Mouse (Mus musculus) gastrocnemius, postnatal 10 days (tissue): ENCODE results near the gene Rftn2. TPM values are rescaled to one million over a fixed set of nuclear protein-coding genes. Genes with fewer than 3 reads are reported as not detected.

Source experiments
- DNase-seq: peaks from one replicate; pipeline ENCODE4 v3.0.0; 2021; ENCODE audit warnings: mixed read lengths
- total RNA-seq, 2 experiments: library from RNA; stranded (reverse); gene quantifications; 2 replicates each; pipeline ENCODE4 v1.2.3; 2021

Gene Rftn2
- total RNA-seq, 2 experiments from 2014 or later = 12.6 to 17.3 TPM

DNA sequence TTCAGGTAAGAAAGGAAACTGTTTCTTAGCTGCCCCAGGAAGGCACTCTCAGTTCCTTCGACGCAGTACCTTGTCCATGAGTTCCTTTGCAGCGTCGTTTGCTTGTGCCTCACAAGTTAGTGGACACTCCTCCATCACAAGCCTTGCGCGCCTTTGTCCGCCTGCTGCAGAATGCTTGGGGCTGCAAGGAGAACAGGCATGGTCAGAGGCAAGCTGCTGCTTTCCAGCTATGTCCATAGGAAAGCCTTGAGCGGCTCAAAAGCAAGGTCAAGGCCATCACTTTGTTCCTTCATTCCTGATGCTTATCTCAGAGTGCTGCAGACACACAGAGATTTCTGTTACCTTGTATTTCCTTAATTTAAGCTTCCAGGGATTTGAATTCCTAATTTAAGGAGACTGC, 15.5 kb downstream of the Rftn2 start:
- DNase-seq = no peak

DNA sequence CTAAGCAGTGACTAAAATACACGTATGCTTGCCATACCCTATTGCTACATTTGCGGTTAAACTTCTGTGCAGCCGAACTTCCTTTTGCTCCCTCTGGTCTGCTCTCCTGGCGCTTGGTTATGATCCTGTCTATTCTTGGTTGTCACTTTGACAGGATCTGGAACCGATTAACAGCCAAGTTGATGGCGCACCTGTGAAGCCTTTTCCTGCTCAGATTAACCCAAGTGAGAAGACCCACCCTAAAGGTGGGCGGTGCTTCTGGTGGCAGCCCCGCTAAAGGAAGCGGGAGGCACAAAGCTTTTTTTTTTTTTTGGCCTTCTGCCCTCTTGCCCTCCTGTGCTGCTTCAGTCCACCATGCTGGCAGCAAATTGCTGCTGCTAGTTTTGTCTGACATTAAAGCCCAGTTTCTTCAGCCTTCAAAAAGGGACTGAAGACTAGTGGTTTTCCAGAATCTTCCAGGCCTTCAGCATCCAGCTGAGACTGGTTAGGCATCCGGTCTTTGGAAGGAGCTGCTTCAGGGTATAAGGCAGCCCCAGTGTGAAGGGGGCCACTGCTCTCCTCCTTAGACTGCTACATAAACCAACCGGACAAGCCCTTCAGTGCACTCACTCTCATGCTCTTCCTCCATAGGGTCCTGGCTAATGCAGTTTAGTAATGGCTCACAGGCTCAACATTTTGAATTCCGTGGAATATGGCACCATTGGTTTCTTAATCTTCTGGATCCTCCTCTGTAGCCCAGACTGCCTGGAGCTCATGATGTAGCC, 16.2 kb downstream of the Rftn2 start:
- no peak for DNase-seq

DNA sequence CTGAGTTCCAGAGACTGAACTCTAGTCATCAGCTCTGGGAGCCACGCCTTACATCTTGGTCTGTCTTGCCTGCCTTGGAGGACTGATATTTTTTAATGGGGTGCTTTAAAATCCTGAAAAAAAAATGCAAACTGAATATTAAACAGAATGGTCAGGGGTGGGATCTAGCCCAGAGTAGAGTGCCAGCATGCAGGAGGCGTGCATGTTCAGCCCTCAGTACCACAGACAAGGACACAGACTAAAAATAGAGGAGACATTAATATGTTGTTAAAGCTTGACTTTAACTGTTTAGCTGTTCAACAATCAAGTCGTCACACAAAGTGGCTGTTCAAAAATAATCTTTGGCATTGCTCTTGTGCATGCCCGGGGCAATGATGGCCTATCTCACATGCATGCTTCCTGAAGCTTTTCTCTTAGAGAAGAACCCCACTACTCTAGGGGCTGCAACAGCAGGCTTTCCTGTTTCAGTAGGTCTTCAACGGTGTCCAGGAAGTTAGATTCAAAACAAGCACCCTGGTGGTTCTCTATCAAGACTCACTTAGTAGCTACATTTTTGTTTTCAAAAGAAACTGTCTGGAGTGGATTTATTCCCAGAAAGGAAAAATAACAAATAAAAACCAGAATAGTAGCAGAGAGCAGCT, 18.0 kb downstream of the Rftn2 start:
- no peak for DNase-seq

DNA sequence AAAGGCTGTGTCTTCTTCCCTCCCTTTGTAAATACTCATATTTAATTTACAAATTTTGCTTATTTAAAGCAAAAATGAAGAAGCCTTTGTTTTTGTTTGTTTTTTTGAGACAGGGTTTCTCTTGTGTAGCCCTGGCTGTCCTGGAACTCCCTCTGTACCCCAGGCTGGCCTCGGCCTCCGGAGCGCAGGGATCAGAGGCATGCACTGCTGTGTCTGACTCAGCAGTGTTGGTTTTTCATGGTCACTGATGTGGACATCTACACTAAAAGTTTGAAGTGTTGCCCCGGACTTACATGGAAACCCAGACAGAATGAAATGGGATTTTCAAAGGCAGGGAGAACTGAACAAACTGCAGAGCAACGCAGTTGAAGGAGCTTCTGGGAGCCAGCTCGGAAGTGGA, 19.0 kb downstream of the Rftn2 start:
- no peak for DNase-seq

DNA sequence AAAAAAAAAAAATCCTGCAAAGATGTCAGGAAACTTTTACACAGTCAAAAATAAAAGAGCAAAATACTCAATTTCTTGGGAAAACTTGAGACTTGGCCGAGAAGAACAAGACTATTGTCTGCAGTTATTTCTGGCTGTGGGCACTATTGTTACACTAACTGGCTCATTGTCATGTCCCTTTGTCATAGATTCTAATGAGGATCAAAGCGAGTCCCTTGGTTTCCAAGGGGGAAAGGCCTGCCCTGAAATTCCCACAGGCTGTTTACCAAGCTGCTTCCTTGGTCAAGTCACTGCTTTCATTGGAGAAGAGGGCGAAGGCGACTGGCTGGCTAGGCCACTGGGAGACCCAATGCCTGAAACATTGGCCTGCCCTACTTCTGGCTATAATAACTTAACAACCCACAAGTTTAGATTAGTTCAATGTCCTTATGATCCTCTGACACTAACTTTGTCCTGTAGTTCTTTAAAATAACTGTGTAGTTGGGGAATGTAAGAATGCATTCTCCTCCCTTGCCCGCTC, 20.7 kb downstream of the Rftn2 start:
- no peak for DNase-seq

DNA sequence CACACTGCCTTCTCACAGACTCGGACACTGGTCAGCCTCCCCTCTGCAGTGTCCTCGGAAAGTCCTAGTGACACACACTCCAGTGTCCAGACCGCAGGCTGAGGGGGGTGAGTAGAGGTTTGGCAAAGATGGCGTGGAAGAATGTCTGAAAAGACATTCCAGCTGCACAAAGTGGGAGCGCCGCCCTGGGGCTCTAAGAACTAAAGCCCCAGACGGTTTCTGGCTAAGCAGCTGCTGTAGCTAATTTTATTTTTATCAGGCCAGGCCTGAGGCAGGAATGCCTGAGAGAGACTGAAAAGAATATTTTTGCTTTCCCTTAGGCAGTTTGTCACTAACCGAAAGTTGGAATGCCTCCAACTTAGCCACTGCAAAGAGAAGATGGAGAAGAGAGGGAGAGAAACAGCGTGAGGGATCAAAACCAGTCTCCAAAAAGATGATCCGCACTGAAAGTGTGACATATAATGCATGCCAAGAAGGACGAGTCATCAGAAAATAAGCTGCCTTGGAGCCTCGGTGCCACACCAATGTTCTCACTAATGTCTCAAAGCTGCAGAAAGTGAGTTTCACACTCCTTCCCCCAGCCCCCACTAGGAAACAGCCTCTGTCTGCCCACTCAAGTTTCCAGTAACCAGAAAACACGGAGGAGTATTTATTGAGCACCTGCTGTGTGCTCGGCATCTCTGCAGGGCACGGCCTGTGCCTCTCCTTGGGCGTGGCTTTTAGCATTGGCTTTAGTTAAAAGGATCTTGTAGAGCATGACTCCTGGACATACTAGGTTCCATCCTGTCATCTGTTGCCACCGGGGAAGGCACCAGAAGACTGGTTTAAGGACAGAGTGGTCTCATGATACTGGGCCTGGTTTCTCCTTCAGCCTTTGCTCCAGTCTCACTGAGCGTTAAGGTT, 24.5 kb downstream of the Rftn2 start:
- DNase-seq = peak; percentile 64

DNA sequence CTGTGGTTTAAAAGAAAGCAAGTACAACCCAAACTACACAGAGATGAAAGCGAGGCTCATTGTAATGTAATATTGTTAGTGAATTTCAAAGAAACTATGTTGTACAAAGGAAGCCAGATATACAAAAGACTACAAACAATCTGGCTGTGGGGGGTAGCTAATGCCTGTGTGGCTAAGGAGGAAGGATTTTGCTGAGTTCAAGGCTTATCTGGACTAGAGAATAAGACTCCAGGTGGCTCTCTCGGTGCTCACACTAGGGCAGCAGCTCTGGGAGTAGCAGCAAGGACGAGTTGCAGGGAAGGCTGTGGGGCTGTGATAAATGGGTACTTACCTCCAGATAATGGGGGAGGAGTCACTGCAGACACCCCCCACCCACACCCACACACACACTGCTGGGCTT, 27.9 kb downstream of the Rftn2 start:
- no peak for DNase-seq

DNA sequence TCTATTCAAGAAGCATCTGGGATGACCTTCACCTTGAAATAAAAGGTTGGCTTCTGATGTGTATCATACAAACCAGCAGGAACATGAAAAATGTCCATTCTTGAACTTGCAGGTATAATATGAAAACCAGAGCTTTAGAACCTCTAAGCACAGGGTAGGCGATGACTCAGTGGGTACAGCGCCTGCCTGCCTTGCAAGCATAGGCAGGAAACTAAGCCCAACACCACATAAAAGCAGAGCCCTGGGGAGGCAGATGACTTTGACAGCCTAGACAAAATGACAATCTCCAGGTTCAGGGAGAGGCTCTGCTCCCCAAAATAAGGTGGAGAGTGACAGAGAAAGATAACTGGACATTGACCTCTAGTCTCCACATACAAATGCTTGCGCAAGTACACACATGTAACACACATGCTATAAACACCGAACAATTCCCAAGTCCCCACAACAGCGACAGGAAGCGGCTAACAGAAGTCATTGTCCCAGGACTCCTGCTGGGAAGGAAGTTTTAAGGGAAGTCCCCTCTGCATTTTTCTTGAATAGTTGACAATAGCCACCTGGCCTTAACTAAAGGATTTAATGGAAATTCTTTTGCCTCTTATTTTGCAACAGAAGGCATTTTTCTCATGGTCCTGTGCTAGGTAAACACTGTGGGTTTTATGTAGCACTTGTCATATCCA, 30.1 kb downstream of the Rftn2 start:
- DNase-seq = no peak

DNA sequence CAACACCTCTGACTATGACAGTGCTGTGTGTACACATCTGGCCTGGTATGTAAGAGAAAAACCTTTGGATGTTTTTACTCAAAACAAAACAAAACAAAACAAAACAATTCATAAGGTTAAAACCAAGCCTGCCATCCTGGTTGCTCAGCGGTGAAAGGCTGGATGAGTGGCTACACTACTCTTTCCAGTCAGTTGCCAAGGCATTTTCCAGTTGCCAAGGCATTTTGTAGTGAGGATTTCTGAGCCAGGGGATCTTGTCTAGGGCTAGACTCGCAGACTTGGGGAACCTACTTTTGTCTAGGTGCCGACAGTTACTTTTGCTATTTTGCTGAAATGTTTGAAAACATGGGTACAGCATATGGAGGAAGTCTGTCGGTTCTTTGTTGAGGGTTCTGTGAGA, 31.6 kb downstream of the Rftn2 start:
- DNase-seq = no peak

DNA sequence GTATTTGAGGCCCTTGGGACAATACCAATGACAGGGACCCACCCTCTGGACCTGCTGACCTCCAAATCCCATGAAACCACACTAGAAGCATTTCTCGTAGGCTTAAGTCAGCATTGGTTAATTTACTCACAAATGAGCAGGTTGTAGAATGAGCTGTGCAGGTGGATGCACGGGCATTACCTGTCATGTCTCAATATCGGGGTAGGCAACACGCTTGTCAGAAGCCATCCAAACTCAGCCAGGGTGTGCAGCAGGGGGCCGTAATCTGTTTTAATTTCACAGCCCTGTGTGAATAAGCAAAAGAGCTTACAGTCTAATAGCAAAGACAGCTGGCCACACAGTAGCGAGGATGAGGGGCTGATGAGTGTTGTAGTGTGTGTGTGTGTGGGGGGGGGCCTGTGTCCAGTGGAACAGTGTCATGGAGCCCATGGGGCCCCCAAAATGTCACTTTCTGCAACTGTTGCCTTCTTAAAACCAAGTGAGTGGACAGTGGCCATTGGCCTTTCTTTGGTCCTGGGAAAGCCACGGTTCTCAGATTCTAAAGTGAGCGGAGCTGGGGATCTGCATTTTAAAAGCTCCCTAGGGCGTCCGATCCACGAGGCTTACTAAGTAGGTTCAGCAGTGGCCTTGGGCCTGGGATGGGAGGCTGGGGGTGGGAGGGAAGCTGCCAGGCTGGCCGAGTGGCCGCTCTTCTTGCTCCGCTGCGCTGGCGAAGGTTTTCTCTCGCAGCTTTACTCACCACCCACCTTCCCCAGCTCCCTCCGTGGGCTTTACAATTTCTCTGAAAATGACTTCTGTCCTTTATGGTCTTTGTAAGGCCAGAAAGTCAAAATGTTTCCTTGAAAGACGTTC, 32.3 kb downstream of the Rftn2 start:
- DNase-seq = no peak

DNA sequence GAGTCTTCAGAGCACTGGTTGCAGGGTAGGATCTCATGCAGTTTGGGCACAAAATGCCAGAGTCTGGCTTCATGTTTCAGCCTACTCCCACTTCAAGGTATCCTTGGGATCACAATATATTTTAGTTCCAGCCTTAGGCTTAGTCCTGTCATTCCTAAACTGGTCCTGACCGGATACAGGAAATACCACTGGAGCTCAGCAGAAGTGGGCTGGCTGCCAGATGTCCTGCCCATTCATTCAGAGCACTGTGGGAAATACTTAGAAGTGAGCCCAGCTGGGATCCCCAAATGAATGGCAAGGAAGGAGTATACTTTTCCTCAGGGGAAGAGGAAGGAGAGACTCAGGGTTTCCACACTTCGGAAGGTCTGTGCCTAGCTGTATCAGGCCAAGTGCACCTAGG, 33.3 kb downstream of the Rftn2 start:
- peak; percentile 66 for DNase-seq

DNA sequence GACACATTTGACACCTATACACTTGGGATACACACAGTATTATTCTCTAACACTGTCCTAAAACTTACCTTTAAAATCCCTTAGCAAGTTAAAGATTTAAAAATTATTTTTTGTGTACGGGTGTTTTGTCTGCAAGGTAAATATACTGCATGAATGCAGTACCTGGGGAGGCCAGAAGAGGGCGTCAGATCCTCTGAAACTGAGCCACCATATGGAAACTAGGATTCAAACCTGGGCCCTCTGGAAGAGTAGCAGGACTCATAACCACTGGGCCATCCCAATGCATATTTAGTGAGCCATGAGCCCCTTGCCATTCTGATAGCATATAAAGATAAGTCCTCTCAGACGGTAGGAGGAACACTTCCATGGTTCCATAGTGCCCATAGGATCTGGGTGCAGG, 33.8 kb downstream of the Rftn2 start:
- peak; percentile 43 for DNase-seq

DNA sequence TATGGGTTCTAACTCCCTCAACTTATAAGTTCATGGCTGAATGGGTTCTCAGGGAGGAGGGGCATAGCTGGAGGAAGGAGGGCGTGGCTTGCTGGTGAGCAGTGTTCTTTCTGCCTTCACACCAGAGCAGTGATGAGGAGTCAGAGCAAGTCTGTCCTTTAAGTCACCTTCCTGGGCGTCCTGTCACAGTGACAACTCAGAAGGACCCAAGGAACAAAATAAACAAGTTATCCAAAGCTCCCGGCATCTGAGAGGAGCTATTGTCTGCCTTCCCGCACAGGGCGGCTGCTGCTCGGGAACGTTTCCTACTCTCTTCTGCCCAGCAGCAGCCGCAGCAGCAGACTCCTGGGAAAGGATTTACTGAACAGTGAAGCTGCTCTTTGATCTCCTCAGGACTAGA, 34.6 kb downstream of the Rftn2 start:
- no peak for DNase-seq

DNA sequence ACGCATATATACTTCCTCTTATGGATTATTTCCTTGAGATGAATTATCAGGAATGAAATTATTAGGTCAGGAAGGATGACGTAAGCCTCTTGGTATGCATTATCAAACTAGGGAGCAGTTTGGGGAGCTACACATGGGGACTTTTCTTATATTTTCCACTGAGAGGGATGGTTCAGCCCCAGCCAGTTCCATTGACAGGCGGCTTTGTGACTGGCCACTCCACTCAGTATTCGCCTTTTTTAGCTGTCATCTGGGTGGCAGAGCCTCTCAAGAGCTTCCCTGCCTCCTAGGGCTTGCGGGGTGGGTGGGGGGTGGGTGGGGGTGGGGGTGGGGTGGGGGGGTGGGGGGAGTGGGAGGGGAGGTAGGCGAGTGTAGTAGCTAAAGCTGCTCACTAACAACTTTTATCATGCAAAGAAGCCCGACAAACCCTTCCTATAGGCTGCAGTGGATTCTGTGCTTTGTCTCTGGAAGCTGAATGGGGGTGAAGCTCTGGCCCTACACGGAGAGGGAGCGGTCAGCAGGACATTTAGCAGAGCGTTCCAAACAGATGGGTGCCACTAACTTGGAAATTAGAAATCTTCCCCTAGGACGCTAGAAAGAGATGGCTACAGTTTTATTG, 39.9 kb downstream of the Rftn2 start:
- DNase-seq = no peak

DNA sequence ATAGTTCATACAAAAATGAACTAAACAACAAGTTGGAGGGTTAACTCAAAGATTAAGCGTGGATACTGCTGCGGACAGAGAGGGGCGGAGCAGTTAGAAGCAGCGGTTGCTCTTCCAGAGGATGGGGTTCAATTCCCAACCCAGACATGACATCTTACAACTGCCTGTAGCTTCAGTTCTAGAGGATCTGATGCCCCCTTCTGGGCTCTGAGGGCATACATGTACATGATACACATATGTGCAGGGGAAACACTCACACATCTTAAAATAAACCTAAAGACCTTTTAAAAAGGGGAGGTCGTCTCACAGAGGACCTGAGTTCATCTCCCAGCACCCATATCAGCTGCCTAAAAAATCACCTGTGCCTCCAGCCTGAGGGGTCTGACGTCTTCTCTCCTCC, 40.9 kb downstream of the Rftn2 start:
- DNase-seq = no peak

DNA sequence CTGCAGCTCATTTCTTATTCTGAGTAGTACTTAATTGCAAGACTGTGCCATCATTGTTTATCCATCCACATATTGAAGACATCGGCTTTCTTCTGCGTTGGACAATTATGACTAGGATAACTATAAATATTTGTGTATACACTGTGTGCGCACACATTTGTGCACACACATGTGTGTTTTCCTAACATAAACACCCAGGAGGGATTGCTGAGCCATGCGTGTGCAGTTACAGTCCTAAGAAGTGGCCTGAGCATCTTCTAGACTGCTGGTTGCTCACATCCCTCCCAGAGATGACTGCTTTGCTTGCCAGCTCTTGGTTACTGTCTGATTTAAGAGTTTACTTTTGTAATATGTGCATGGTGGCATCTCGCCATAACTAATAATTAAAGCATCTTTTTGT, 44.2 kb downstream of the Rftn2 start:
- no peak for DNase-seq

DNA sequence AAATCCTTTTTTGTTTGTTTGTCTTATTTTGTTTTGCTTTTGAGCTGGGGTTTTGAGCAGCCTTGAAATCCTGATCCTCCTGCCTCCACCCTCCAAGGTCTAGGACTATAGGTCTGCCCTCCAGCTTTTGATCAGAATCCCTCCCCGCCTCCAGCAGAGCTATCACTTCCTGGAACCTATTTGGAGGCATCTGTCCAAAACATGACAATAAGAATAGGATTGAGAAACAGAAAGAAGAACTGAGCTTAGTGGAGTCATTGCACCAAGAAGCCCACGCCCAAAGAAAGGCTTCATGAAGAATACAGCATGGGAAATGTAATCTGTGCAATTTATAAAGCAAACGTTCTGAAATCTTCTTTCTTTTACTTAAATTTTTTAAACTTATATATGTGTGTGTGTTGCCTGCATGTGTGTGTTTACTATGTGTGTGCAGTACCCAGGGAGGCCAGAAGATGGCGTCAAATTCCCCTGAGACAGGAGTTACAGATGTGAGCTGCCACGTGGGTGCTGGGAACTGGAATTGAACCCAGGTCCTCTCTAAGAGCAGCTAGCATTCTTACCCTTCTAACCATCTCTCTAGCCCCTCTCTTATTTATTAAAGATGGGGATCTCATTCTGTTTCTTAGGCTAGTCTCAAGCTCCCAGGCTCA, 46.5 kb downstream of the Rftn2 start:
- no peak for DNase-seq

DNA sequence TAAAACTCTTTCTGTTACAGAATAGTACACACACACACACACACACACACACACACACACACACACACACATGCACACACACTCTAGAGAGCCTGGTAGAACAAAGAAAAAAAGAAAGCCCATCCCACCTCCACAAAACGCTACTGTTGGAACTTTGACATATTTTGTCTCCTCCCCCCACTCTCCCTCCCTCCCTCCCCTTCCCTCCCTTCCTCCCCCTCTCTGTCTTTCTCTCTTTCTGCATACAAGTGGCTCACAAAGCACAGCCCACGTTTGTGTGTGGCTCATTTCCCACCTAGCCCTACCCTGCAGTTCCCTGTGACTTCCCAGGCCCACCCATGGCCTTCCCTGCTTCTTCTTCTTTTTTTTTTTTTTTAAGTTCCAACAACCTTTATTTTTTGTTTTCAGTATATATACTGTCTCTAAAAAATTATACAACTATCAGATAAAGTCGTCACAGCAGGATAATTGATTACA, 52.0 kb downstream of the Rftn2 start:
- DNase-seq = no peak

DNA sequence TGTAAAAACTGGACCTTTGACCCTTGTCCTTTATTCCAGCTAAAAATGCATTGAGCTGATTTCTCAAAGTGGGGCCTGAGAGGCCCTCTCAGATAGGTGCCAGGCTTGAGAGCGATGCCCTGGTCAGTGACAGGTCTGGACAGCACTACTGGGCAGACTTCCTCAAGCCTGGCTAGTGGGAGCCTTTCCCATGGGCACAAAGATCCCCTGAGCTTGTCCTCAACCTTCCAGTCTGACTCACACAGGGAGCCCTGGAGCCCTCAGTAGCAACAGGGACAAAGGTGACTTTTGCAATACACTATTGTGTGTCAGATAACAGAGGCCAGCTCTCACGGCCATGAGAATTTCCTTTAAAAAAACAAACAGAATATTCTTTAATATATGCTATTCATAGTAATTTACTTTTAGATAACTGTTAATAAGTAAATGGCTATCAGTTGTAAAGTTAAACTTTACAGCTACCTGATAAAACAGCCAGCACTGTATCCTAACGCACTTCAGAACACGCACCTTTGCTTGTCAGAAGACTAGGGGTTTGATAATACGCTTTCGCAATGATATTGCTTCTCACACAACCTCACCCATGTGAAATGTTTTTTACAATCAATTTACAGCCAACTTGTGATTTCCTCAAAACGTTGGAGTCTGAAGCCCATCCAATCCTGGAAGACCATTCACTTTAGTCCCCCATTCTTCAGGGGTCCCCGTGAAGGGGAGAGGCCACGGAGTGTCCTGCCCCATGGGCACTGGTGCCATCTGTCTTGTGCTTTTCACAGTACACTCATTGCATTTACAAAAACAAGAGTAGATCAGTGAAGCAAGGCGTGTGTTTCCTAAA, 52.6 kb downstream of the Rftn2 start:
- no peak for DNase-seq
